Mouse (Mus musculus) heart, adult 9 months (tissue): ENCODE measurements around the gene Hoxd11.

Experiments used
- DNase-seq, 2 experiments: peaks; one replicate each; pipeline ENCODE4 v3.0.0; 2022; ENCODE audit warnings: low spot score in 2 of 2

Hoxd11 gene

DNA sequence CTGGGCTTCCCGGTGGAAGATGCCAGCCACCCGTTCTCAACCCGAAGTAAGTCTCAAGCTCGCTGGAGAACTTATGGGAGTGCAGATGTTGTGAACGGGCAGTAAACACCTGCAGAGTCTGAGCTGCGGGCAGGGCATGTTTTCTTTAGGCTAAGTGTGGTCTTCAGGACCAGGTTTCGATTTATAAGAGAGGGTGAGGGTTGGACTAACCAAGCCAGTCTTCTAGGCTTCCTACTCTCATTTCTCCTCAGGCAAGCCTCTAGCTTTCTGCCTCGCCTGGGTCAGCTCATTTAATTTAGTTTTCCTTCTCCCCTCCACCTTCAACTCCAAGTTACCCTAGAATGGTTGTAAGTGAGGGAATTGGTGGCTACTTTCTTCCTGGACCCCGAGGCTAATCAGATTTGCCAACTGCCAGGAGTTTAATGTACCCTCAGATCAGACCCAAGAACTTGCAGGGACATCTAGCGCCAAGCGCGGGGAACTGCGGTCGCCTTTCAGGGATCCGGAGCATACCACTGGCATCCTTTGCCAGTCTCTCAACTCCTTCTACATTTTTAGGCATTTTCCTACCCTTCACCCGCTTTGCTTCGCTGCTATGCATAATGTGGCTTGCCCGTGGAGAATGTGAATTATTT lies 15.9 kb upstream of the Hoxd11 start:
- no peak for DNase-seq

- no peak for DNase-seq
Measured at GRCm38 (mm10) chr2:74666411-74666810, 12.9 kb upstream of the Hoxd11 start.

DNA sequence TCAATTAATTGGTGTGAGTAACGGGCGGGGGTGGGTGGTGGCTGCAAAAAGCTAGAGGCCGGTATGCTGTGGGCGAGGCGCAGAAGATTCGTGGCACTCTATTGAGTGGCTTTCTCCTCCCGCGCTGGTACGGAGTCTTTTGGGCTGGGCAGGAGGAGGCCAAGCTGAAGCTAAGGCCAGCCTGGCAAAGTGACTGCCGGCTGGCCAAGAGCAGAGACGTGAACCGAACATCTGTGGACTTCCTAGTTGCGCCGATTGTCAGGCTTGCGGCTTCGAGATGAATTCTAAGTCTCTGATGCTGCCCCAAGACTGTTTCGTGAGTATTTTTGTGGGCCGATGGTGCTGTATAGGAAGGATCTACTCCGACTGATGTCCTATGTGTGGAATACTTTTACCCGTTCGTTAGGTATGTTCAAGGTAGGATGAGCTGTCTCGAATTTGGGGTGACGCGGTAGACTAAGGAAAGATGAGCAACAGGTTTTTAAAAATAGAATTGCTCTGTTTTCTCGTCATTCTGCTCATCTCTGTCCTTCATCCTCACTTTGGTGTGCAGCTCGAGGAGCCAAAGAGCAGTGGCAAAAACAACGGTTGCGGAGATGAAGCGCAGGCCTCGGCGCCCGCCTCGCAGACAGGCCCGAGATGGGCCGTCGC lies 12.0 kb upstream of the Hoxd11 start:
- DNase-seq = no peak

- DNase-seq = no peak
Measured at GRCm38 (mm10) chr2:74667842-74668357, 11.5 kb upstream of the Hoxd11 start, which contains the start of gene Hoxd13. TSS of gene Hoxd13 (plus strand) at chr2:74668310.

DNA sequence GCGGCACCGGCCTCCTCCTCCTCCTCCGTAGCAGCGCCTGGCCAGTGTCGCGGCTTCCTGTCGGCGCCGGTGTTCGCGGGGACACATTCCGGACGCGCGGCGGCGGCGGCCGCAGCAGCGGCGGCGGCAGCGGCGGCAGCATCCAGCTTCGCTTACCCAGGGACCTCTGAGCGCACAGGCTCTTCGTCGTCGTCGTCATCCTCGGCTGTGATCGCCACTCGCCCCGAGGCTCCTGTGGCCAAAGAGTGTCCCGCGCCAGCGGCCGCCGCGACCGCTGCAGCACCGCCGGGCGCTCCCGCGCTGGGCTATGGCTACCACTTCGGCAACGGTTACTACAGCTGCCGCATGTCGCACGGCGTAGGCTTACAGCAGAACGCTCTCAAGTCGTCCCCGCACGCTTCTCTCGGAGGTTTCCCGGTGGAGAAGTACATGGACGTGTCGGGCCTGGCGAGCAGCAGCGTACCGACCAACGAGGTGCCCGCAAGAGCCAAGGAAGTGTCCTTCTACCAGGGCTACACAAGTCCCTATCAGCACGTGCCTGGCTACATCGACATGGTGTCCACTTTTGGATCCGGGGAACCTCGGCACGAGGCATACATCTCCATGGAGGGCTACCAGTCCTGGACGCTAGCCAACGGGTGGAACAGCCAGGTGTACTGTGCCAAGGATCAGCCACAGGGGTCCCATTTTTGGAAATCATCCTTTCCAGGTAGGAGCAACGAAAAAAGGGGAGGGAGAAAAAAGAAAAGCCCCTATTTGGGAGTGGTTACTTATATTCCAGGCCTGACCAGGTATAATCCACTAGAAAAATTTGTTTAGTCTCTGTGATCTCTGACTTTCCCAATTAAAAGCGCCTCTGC lies 10.8 kb upstream of the Hoxd11 start:
- no peak for DNase-seq

DNA sequence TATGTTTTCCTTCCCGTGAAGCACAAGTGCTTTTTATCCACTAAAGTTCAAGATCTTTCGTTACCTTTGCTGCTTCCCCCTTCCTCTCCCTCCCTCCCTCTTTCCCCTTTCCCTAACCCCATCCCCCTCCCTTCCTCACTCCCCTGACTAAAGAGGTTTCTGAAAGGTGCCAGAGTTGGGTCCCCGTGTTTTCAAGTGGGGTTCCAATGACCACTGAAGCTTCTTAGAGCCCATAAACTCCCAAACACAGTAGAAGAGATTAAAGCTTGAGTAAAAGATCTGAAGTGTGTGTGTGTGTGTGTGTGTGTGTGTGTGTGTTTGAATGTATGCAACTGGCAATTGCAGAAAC lies 10.2 kb upstream of the Hoxd11 start:
- DNase-seq = no peak

GRCm38 (mm10) chr2:74669650-74670235 lies 9.6 kb upstream of the Hoxd11 start:
- DNase-seq = no peak

DNA sequence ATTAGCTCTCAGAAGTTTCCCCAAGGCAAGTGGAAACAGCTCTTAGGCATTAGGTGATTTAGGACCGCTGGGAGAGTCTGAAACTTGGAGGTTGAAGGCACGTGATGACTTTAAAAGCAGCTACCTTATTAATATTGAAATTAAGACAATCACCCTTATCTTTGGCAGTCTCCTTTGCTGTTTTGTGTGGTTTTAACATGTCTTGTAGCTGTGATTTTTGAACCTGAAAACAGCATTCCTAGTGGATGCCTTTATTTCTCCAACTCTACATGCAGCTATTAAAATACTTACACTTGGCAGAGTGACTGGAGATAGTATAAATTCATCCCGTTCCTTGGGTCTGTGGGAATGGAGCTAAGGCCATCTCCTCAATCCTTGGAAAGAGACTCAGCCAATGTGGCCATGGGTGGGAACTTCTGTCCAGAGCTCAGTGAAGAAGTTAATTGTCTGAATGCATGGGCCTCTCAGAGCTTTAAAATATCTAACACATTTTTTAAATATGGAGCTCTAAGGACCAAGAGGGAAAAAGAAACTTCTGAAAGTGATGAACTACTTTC lies 8.6 kb upstream of the Hoxd11 start:
- DNase-seq = no peak

DNA sequence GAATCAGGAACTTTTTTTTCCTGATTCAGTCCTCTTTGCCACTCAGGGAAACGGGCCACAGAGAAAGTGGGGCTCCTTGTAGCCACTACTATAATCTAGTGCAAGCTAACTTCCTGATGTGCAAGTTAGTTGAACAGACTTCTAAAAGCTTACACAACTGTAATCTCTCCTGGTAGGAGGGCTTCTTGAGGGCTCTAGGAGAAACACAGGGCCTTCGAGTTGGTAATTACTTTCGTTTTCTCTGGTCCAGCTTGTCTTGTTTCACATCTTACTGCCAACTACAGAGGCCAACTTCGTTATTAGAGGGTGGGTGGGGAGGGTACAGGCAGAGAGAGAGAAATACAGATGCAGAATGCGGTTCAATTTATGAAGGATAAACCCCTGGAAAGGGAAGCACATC lies 7.5 kb upstream of the Hoxd11 start:
- DNase-seq = no peak

- no peak for DNase-seq
Measured at GRCm38 (mm10) chr2:74672481-74673362, 6.6 kb upstream of the Hoxd11 start.

- DNase-seq = no peak
Measured at GRCm38 (mm10) chr2:74673835-74674425, 5.4 kb upstream of the Hoxd11 start.

DNA sequence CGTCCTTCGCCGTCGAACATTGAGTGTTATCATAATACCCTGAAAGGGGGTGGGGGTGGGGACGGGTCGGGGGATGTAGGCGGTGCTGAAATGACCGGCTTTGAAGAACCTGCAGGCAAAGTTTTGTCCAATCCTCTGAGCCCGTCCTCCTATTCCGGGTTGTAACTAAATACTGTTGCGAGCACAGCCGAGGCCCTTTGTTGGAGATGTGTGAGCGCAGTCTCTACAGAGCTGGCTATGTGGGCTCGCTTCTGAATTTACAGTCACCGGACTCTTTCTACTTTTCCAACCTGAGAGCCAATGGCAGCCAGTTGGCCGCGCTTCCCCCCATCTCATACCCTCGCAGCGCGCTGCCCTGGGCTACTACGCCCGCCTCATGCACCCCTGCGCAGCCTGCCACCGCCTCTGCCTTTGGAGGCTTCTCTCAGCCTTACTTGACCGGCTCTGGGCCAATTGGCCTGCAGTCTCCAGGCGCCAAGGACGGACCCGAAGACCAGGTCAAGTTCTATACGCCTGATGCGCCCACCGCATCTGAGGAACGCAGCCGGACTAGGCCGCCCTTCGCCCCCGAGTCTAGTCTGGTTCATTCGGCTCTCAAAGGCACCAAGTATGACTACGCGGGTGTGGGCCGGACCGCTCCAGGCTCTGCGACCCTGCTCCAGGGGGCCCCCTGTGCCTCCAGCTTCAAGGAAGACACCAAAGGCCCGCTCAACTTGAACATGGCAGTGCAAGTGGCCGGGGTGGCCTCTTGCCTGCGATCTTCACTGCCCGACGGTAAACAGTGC lies 4.3 kb upstream of the Hoxd11 start, which contains the start of gene Hoxd12:
Gene Hoxd12 (plus strand): TSS at position 133 of the 785 bp plus-strand sequence.
- no peak for DNase-seq

GRCm38 (mm10) chr2:74675666-74676282 lies 3.6 kb upstream of the Hoxd11 start:
- no peak for DNase-seq

DNA sequence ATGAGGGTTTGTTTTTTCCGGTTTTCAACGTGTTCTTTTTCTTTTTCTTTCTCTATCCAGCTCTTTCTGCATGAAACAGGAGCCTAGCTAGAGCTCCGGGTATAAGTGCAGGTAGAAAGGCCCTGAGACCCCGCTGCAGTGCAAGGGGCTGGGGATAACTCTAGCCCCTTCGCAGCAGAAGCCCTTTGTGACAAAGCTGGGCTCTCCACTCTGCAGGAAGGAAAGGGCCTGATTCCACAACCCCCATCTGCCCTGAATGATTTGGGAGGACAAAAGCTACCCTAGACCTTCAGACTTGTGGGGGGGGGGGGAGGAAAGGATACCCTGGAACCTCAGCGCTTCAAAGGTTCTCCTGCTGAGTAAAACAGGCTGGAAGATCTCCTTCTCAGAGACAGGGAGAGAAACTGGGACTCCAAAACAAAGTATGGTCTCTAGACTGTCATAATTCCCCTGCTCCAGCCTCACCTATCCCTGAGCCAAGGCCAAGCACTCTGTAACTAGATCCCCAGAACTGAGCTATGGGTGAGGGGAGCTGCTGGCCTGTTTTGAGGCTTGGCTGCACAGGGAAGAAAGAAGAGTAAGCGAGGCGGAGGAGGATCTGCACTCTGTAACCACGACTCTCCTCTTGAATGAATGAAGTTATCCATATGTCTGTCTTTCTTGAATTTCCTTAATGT lies 2.8 kb upstream of the Hoxd11 start:
- DNase-seq = no peak

DNA sequence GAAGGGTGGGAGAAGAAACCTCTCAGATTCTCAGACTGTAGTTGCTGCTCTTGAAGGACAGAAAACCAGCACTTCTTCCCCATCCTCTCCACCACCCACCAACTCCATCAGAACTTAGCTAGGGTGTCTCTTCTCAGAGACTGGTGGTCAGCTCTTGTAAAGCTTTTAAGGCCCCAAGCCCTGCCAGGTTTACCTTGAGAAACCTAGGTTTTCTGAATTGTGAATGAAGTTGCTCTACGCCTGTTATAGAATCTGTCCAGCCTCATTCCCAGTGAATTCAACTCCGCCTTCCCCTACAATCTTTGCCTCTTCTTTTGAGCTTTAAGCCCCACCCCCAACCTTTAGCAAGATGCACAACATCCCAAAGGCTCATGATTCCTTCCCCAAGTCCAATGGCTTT lies 2.3 kb upstream of the Hoxd11 start:
- no peak for DNase-seq

- DNase-seq = no peak
Measured at GRCm38 (mm10) chr2:74679596-74679971, 227 bp downstream of the Hoxd11 start.

GRCm38 (mm10) chr2:74679980-74680379 lies 623 bp downstream of the Hoxd11 start:
- DNase-seq = no peak

DNA sequence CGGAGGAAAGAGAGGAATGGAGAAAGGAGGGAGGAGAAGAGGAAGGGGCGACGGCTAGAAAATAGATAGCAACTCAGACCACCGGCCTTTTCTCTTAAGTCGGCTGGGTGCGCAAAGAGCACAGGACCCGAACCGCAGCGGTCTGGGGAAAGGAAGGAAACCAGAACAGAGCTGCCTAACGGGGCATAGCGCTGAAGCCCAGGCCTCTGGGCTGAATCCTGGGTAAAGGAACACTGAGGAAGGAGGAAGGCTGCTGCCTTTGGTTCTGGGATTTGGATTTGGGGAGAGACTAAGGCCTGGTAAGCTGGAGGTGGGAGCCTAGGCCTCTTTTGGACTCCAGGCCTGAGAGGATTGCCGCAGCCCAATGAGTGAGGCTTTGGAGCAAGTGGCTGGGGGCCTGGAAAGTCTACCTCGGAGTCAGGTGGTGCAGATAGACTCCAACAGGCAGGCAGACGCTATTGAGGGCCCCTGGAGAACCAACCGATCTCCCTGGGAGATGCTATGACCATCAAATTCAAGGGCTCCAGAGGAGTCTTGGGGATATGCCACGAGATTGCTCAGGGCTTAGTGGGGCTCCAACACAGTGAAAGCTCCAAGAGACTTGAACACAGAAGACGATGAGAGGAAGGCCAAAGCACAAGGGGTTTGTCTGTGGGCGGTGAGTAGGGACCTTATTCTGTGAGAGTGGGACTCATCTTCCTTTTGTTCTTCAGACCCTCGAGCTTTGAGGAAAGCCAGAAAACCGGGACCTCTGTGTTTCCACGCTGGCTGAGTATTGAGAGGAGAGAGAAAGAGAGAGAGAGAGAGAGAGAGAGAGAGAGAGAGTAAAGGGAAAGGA lies 1.4 kb downstream of the Hoxd11 start:
- no peak for DNase-seq
